Mouse (Mus musculus): ENCODE measurements around the gene Rsbn1l. TPM values are rescaled to one million over a fixed set of nuclear protein-coding genes. Genes with fewer than 3 reads are reported as not detected.
A peak's percentile ranks its signal among the peaks of the same experiment; 100 is the strongest.

Rsbn1l gene
- total and polyA plus RNA-seq, 3 experiments, result 8.1 to 20.2 (median 17.0) TPM

- TF ChIP-seq MAZ (IDR thresholded peaks at IDR 0.05; ENCODE audit: low read depth, low read length), result no peak
- TF ChIP-seq KAT2A (IDR thresholded peaks at IDR 0.05; ENCODE audit: insufficient replicate concordance, low read length), result no peak
- TF ChIP-seq PAX5 (IDR thresholded peaks at IDR 0.05; ENCODE audit: low read length), result no peak
- TF ChIP-seq ELF1 (IDR thresholded peaks at IDR 0.05; ENCODE audit: low read depth, low read length), result no peak
- TF ChIP-seq POLR2AphosphoS2 (IDR thresholded peaks at IDR 0.05; ENCODE audit: low read depth, low read length), result no peak
- peak; percentile 71; the same call in 1 of the 2 replicates for TF ChIP-seq MAFK (IDR thresholded peaks at IDR 0.05; ENCODE audit: insufficient replicate concordance, low read length)
- TF ChIP-seq ETS1 (conservative IDR thresholded peaks at IDR 0.05; ENCODE audit: low read depth, low read length), result no peak; the same call in 1 of the 2 replicates
- no peak for TF ChIP-seq JUN (IDR thresholded peaks at IDR 0.05; ENCODE audit: insufficient read depth, low read depth, low read length)
- TF ChIP-seq EP300 (IDR thresholded peaks at IDR 0.05; ENCODE audit: low read length), result no peak
- TF ChIP-seq TCF12 (IDR thresholded peaks at IDR 0.05; ENCODE audit: low read depth, low read length), result no peak
- TF ChIP-seq POLR2A (IDR thresholded peaks at IDR 0.05; ENCODE audit: low read depth, low read length), result no peak
- no peak for TF ChIP-seq GABPA (IDR thresholded peaks at IDR 0.05; ENCODE audit: insufficient replicate concordance, low read depth, low read length)
Measured at GRCm38 (mm10) chr5:20968963-20969362, 12.8 kb upstream of the Rsbn1l start (continued).

GRCm38 (mm10) chr5:20968493-20968892, 12.3 kb upstream of the Rsbn1l start:
- peak overlapping the region in 2 of 3 experiments; percentile 34 to 48 for H3K4me3 ChIP-seq (replicated peaks in 1 of 3; ENCODE audit: low read depth in 2 of 3, low read length in 2 of 3, poor library complexity in 1 of 3)
- DNase-seq (ENCODE audit: extremely low read depth), result peak; percentile 85
- dilution Hi-C loops (cut with MboI; ENCODE audit: extremely low pct_ligation_motif_present, extremely low pct_unique_long_range_greater_than_20kb, low sequenced_read_pairs), result no loop called here

GRCm38 (mm10) chr5:20967942-20968341, 11.7 kb upstream of the Rsbn1l start:
- peaks cover 0 to 9% of the 10 kb centered on the region in 2 experiments for H3K36me3 ChIP-seq (replicated peaks in 1 of 2; ENCODE audit: control insufficient read depth in 1 of 2, insufficient read depth in 1 of 2, low read length in 1 of 2)
- peak overlapping the region; percentile 41; the same call in 1 of the 2 replicates for H3K27ac ChIP-seq (ENCODE audit: insufficient read depth, low read depth)
- H3K27me3 ChIP-seq (replicated peaks), result no peaks in the 10 kb centered on the region
- peak overlapping the region in 2 of 3 experiments; percentile 34 to 48 for H3K4me3 ChIP-seq (replicated peaks in 1 of 3; ENCODE audit: low read depth in 2 of 3, low read length in 2 of 3, poor library complexity in 1 of 3)
- H3K4me1 ChIP-seq (ENCODE audit: control insufficient read depth in 1 of 2, insufficient read depth in 2 of 2), result peaks cover 3 to 24% of the 10 kb centered on the region in 2 experiments
- H3K9me3 ChIP-seq (replicated peaks; ENCODE audit: low read length), result peaks cover 2% of the 10 kb centered on the region
- H3K4me2 ChIP-seq (ENCODE audit: insufficient read depth, low read depth, poor library complexity, severe bottlenecking), result no peak overlapping the region
- no peaks in the 10 kb centered on the region for H3K79me2 ChIP-seq (replicated peaks; ENCODE audit: control insufficient read depth, extremely low read depth, insufficient read depth, poor library complexity, severe bottlenecking)
- in situ Hi-C loops (cut with MboI; ENCODE audit: low pct_ligation_motif_present, low pct_unique_long_range_greater_than_20kb, low sequenced_read_pairs), result loop anchor here (10.0 to 25.0 kb wide), 2 partner anchors 53 to 181 kb away; no protein-coding TSS in a partner anchor
- no peak overlapping the region for H3K9ac ChIP-seq (ENCODE audit: insufficient read depth, low read depth)
- peak; percentile 86 for DNase-seq (ENCODE audit: extremely low read depth)
- dilution Hi-C loops (cut with MboI; ENCODE audit: extremely low pct_ligation_motif_present, extremely low pct_unique_long_range_greater_than_20kb, low sequenced_read_pairs), result no loop called here
- no peak for TF ChIP-seq GABPA (IDR thresholded peaks at IDR 0.05; ENCODE audit: insufficient replicate concordance, low read depth, low read length)
- TF ChIP-seq IRF4 (IDR thresholded peaks at IDR 0.05; ENCODE audit: low read depth, low read length), result no peak
- no peak for TF ChIP-seq TCF12 (IDR thresholded peaks at IDR 0.05; ENCODE audit: low read depth, low read length)
- no peak; the same call in none of the 2 replicates for TF ChIP-seq MEF2A (IDR thresholded peaks at IDR 0.05; ENCODE audit: borderline replicate concordance, low read depth, low read length)
- TF ChIP-seq KAT2A (IDR thresholded peaks at IDR 0.05; ENCODE audit: insufficient replicate concordance, low read length), result no peak
- 0 out of 2 replicates have a peak, but pooled peaks have one; percentile 18 for TF ChIP-seq EP300 (IDR thresholded peaks at IDR 0.05; ENCODE audit: low read length)
- TF ChIP-seq RAD21 (IDR thresholded peaks at IDR 0.05; ENCODE audit: low read depth, low read length), result no peak; the same call in 1 of the 2 replicates
- TF ChIP-seq ELF1 (IDR thresholded peaks at IDR 0.05; ENCODE audit: low read depth, low read length), result no peak; the same call in 1 of the 2 replicates
- no peak for TF ChIP-seq HCFC1 (IDR thresholded peaks at IDR 0.05; ENCODE audit: low read depth, low read length)
- TF ChIP-seq POLR2A (IDR thresholded peaks at IDR 0.05; ENCODE audit: low read depth, low read length), result peak; percentile 49
- peak; percentile 5; the same call in 1 of the 2 replicates for TF ChIP-seq BHLHE40 (IDR thresholded peaks at IDR 0.05; ENCODE audit: low read depth, low read length)
- TF ChIP-seq MXI1 (IDR thresholded peaks at IDR 0.05; ENCODE audit: low read depth, low read length), result no peak
- TF ChIP-seq MYC (IDR thresholded peaks at IDR 0.05; ENCODE audit: low read depth, low read length), result no peak
- TF ChIP-seq USF1 (IDR thresholded peaks at IDR 0.05; ENCODE audit: low read depth, low read length), result no peak
- no peak for TF ChIP-seq RCOR1 (conservative IDR thresholded peaks at IDR 0.05; ENCODE audit: low read depth, low read length)
- no peak for TF ChIP-seq JUN (IDR thresholded peaks at IDR 0.05; ENCODE audit: insufficient read depth, low read depth, low read length)
- no peak for TF ChIP-seq USF2 (conservative IDR thresholded peaks at IDR 0.05; ENCODE audit: low read depth, low read length)
- TF ChIP-seq CHD1 (IDR thresholded peaks at IDR 0.05; ENCODE audit: low read depth, low read length), result no peak
- peak; percentile 40; the same call in 1 of the 2 replicates for TF ChIP-seq ETS1 (conservative IDR thresholded peaks at IDR 0.05; ENCODE audit: low read depth, low read length)
- TF ChIP-seq NRF1 (IDR thresholded peaks at IDR 0.05; ENCODE audit: low read depth, low read length), result no peak

More at GRCm38 (mm10) chr5:20968493-20968892, 12.3 kb upstream of the Rsbn1l start:
- Histone ChIP-seq H3K79me2 (replicated peaks; ENCODE audit: control insufficient read depth, extremely low read depth, insufficient read depth, poor library complexity, severe bottlenecking) (no peaks in the 10 kb centered on the region), H3K4me1 (ENCODE audit: control insufficient read depth in 1 of 2, insufficient read depth in 2 of 2) (peaks cover 7 to 30% of the 10 kb centered on the region in 2 experiments), H3K27ac (ENCODE audit: insufficient read depth, low read depth) (0 out of 2 replicates have a peak overlapping the region, but pooled peaks have one; percentile 27), H3K9ac (ENCODE audit: insufficient read depth, low read depth) (no peak overlapping the region), H3K9me3 (replicated peaks; ENCODE audit: low read length) (peaks cover 2% of the 10 kb centered on the region), H3K27me3 (replicated peaks) (no peaks in the 10 kb centered on the region), H3K4me2 (ENCODE audit: insufficient read depth, low read depth, poor library complexity, severe bottlenecking) (0 out of 2 replicates have a peak overlapping the region, but pooled peaks have one; percentile 5), H3K36me3 (replicated peaks in 1 of 2; ENCODE audit: control insufficient read depth in 1 of 2, insufficient read depth in 1 of 2, low read length in 1 of 2) (peaks cover 0 to 7% of the 10 kb centered on the region in 2 experiments)
- in situ Hi-C loops (cut with MboI; ENCODE audit: low pct_ligation_motif_present, low pct_unique_long_range_greater_than_20kb, low sequenced_read_pairs), result loop anchor here (10.0 to 25.0 kb wide), 2 partner anchors 54 to 181 kb away; no protein-coding TSS in a partner anchor
- TF ChIP-seq ZMIZ1 (IDR thresholded peaks at IDR 0.05; ENCODE audit: low read depth, low read length), result no peak
- peak; percentile 25; the same call in 1 of the 2 replicates for TF ChIP-seq JUND (conservative IDR thresholded peaks at IDR 0.05; ENCODE audit: low read depth, low read length)
- TF ChIP-seq NELFE (IDR thresholded peaks at IDR 0.05; ENCODE audit: low read depth, low read length), result no peak
- no peak for TF ChIP-seq GABPA (IDR thresholded peaks at IDR 0.05; ENCODE audit: insufficient replicate concordance, low read depth, low read length)
- TF ChIP-seq MAZ (IDR thresholded peaks at IDR 0.05; ENCODE audit: low read depth, low read length), result no peak
- peak; percentile 51 for TF ChIP-seq ETS1 (conservative IDR thresholded peaks at IDR 0.05; ENCODE audit: low read depth, low read length)
- peak; percentile 14; the same call in 1 of the 2 replicates for TF ChIP-seq BHLHE40 (IDR thresholded peaks at IDR 0.05; ENCODE audit: low read depth, low read length)

Measured in CH12.LX (cell line).